ENCODE assay signal across 9 mouse cellular contexts in the genomic region with DNA sequence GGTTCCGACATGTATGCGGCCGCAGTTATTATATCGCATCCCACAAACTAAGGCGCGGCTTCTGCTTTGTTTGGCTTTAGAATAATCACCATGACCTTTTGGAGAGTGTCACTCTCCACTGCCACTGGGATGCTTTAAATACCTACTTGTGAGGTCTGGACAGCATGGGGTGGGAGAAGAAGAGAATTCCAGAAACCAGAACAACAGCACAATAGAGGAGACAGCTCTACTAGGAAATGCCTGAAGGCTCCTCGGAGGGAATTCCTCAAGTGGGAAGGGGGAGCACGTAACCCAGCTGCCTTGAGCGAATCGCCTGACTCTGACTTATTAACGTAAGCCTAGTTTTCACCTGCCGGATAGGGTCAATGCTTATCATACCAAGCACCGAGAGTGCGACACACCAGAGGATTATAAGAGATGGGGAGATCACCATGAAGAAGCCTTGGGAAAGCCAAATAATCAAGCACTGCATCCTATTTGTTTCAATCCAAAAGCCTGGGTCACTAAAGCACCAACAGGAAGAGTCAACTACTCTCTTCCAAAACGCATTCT.
DNase-seq lines count a peak whose midpoint lies in the region; ATAC-seq lines count a peak whose summit lies in the region.
"Had no signal": no experiment of that assay in that cellular context is flagged by ENCODE, and none has a peak within 500 bp of the region (broad histone marks: within the 10 kb centered on the region; RNA-seq: fewer than 3 reads in every experiment).

No protein-coding gene starts in this region.

- H3K4me2 ChIP-seq in kidney, embryonic 15.5 days = peak overlapping the region; percentile 53
- H3K4me2 ChIP-seq in limb, embryonic 11.5 days (ENCODE audit: low read depth, severe bottlenecking) = peak overlapping the region; percentile 43; the same call in 1 of the 2 replicates

- ATAC-seq in kidney, embryonic 15.5 days (replicated peaks; ENCODE audit: low FRiP score) = no peak
- no peak for ATAC-seq in limb, embryonic 11.5 days (ENCODE audit: insufficient number of reproducible peaks, low FRiP score, low TSS enrichment, low read depth)

- DNase-seq in kidney, postnatal 4 days = no peak
- no peak for DNase-seq in forebrain, embryonic 10.5 days (ENCODE audit: extremely low spot score, low spot score)
- DNase-seq in limb, embryonic 11.5 days (ENCODE audit: low spot score) = no peak
- DNase-seq in retina, postnatal 1 day = peak; percentile 66
- no peak for DNase-seq in left cerebral cortex, adult 9 months (ENCODE audit: low spot score in 2 of 2)
- DNase-seq in urinary bladder, adult 18-20 months (ENCODE audit: low spot score in 2 of 2) = no peak
- DNase-seq in cerebellum, postnatal 25 days = no peak

- WGBS in kidney, embryonic 15.5 days = 72% methylated on average over 15 of the region's 15 CpGs
- WGBS in forebrain, embryonic 10.5 days = 31% methylated on average over 15 of the region's 15 CpGs
- WGBS in limb, embryonic 11.5 days = 76% methylated on average over 15 of the region's 15 CpGs

- no peak overlapping the region for H3K27ac ChIP-seq in kidney, embryonic 15.5 days
- H3K27ac ChIP-seq in forebrain, embryonic 10.5 days = peak overlapping the region; percentile 90
- H3K27ac ChIP-seq in limb, embryonic 11.5 days (replicated peaks; ENCODE audit: low read depth, low read length) = no peak overlapping the region
- H3K27ac ChIP-seq: liver, embryonic 14.5 days had no signal

- no peaks in the 10 kb centered on the region for H3K9me3 ChIP-seq in kidney, embryonic 15.5 days (replicated peaks)
- H3K9me3 ChIP-seq in forebrain, embryonic 10.5 days = no peaks in the 10 kb centered on the region
- H3K9me3 ChIP-seq in limb, embryonic 11.5 days (ENCODE audit: control insufficient read depth, low read length) = no peaks in the 10 kb centered on the region

- no peaks in the 10 kb centered on the region for H3K36me3 ChIP-seq in kidney, embryonic 15.5 days
- no peaks in the 10 kb centered on the region for H3K36me3 ChIP-seq in forebrain, embryonic 10.5 days (replicated peaks)
- no peaks in the 10 kb centered on the region for H3K36me3 ChIP-seq in limb, embryonic 11.5 days (ENCODE audit: control insufficient read depth, insufficient read depth, low read length)

- peaks cover 41% of the 10 kb centered on the region for H3K4me1 ChIP-seq in kidney, embryonic 15.5 days
- H3K4me1 ChIP-seq in forebrain, embryonic 10.5 days = peaks cover 80% of the 10 kb centered on the region
- H3K4me1 ChIP-seq in limb, embryonic 11.5 days (ENCODE audit: control insufficient read depth, insufficient read depth, low read length) = peaks cover 12% of the 10 kb centered on the region

- H3K27me3 ChIP-seq in kidney, embryonic 15.5 days = no peaks in the 10 kb centered on the region
- H3K27me3 ChIP-seq in forebrain, embryonic 10.5 days (ENCODE audit: poor library complexity, severe bottlenecking) = no peaks in the 10 kb centered on the region
- H3K27me3 ChIP-seq in limb, embryonic 11.5 days (ENCODE audit: control insufficient read depth, insufficient read depth, low read length) = no peaks in the 10 kb centered on the region

- H3K4me3 ChIP-seq in kidney, embryonic 15.5 days (replicated peaks) = no peak overlapping the region
- peak overlapping the region; percentile 48 for H3K4me3 ChIP-seq in forebrain, embryonic 10.5 days
- no peak overlapping the region for H3K4me3 ChIP-seq in limb, embryonic 11.5 days (ENCODE audit: low read depth, low read length)

- no peak overlapping the region for H3K9ac ChIP-seq in kidney, embryonic 15.5 days
- H3K9ac ChIP-seq in limb, embryonic 11.5 days (ENCODE audit: low read length) = no peak overlapping the region
- H3K9ac ChIP-seq: liver, embryonic 14.5 days had no signal
